Mouse (Mus musculus): ENCODE data around the gene Rpa2.

Gene Rpa2

GRCm38 (mm10) chr4:132803212-132803611 is 35.1 kb downstream of the Rpa2 start:
- in situ Hi-C loops (cut with MseI, MboI), result no loop called here

GRCm38 (mm10) chr4:132803876-132804275 is 35.7 kb downstream of the Rpa2 start:
- in situ Hi-C loops (cut with MseI, MboI), result no loop called here

GRCm38 (mm10) chr4:132804331-132804730 is 36.2 kb downstream of the Rpa2 start:
- in situ Hi-C loops (cut with MseI, MboI), result no loop called here

DNA sequence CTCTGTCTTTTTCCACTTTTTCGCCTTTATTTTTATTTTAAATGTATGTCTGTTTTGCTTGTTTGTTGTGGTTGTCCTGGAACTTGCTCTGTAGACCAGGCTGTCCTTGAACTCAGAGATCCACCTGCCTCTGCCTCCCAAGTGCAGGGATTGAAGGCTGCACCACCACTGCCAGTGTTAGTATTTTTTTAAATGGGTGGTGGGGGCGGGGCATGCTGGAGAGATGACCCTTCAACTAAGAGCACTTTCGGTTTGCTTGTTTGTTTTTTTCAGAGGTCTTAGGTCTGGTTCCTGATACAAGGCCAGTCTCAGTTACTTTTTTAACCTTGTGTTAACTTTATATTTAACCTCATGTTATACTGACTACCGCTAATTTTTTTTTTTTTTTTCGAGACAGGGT is 37.0 kb downstream of the Rpa2 start:
- in situ Hi-C loops (cut with MseI, MboI), result no loop called here

DNA sequence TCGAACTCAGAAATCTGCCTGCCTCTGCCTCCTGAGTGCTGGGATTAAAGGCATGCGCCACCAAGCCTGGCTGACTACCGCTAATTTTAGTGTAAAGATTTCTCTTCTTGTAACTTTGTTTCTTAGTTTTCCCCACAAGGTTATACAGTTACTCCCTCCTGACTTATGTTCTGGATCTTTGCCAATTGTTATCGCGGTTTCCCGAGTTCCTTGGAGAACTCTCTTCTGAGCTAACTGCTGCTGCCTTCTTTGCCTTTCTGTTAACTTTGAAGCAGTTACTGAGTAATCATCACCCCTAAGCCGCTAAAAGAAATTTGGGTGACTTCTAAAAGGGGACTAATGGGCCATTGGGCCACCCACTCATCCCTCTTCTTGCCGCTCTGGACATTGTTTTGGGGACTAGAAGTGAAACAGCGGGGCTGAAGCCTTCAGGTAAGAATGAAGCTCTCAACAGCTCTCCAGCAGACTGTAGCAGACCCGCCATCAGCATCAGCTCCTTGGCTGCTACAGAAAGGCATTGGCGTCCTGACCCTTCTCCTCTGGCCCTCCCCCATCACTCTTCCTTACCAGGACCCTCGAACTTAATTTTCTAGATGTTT is 37.6 kb downstream of the Rpa2 start:
- in situ Hi-C loops (cut with MseI, MboI), result no loop called here

- in situ Hi-C loops (cut with MseI, MboI), result no loop called here
Observed at GRCm38 (mm10) chr4:132806620-132807191, 38.6 kb downstream of the Rpa2 start.

- in situ Hi-C loops (cut with MseI, MboI), result no loop called here
Observed at GRCm38 (mm10) chr4:132807771-132808641, 39.9 kb downstream of the Rpa2 start.

DNA sequence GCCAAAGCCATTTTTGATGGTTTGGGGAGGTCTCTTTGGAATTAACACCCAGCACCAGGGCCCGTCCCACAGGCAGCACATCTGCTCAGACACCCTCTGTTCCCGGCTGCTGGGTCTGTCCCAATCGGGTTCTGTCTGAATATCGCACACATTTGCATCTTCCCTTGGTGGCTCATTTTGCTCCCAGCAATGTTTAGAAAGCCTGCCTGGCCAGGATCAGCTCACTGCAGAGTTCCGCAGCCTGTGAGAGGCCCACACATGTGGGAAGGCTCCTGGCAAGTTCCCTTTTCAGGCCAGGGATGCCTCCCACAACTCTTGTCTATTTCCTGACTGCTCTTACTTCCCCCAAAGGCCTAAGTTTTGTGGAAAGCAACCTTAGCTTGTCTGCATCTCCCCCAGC is 41.5 kb downstream of the Rpa2 start:
- in situ Hi-C loops (cut with MseI, MboI), result no loop called here

DNA sequence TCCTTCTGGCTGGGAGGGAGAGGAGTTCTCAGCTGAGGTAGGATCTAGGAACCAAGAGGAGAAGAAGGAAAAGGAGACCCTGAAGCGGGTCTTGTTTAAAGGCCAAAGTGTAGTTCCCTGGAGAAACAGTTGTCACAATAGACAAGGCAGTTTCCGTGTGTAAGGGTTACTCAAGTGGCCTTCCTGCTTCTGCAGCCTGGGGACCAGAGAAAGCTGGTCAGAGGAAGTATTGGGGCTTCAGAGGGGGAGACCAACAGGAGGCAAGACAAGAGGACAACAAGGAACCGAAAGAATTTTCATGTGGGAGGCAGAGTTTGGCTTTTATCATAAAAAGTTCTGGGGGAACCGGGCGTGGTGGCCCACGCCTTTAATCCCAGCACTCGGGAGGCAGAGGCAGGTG is 48.3 kb downstream of the Rpa2 start:
- in situ Hi-C loops (cut with MseI, MboI), result loop anchor here in 1 of 2 experiments (5.0 kb wide), 1 partner anchor 39 kb away; no protein-coding TSS in a partner anchor

DNA sequence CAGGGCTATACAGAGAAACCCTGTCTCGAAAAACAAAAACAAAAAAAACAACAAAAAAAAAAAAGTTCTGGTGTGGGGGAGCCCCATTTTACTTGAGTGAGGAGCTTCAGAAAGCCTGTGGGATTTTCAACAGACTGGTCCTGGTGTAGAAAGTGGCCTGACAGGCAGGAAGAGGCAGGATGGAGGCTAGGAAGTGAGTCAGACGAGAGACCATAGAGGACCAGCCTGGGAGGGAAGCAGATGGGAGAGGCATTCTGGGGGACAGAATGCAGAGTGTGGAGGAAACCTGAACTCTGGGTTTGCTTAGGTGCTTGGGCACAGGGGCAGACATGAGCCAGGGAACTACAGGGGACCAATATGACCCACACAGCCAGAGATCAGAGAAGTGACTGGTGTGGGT is 48.7 kb downstream of the Rpa2 start:
- in situ Hi-C loops (cut with MseI, MboI), result loop anchor here in 1 of 2 experiments (5.0 kb wide), 1 partner anchor 40 kb away; no protein-coding TSS in a partner anchor

DNA sequence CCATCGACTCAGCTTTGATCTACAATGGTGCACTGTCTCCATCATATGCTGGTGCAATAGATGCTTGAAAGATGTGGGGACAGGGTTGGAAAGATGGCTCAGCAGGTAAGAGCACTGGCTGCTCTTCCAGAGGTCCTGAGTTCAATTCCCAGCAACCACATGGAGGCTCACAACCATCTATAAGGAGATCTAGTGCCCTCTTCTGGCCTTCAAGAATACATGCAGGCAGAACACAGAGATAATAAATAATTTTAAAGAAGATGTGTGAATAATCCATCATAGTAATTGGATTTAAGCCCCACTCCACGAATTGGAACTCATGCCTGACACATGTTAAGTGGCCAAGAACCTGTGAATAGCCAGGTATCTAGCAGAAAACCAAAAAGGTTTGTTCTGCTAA is 50.3 kb downstream of the Rpa2 start:
- in situ Hi-C loops (cut with MseI, MboI), result loop anchor here in 1 of 2 experiments (5.0 kb wide), 1 partner anchor 41 kb away; no protein-coding TSS in a partner anchor

DNA sequence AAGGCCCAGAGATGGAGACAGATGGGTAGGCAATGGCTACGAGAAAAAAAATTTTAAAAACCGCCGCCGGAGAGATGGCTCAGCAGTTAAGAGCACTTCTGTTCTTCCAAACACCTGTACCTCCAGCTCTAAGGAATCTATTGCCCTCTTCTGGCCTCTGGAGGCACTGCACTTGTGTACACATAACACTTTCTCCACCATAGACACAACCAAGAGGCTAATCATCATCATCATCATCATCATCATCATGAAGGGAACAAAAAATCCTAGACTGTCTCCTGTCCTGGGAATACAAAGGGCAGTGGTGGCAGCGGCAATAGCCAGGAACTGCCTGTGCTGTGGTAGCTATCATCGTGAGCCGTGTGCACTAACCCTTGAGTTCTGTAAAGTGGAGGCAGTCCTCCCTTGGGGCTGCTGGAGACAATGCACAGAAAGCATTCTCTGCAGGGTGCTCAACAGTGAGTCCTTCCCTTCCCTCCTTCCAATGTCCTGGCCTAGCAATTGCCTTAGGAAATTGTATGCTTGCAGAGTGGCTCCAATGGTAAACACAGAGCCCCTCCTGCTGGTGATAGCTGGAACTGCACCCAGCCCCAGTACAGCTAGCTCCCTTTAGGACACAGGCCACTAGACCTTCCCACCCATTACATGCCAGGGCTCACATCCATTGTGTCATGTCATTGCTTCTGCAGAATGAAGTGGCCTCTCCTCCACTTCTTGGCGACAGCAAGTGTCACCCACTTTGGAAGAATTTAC is 55.7 kb downstream of the Rpa2 start:
- in situ Hi-C loops (cut with MseI, MboI), result no loop called here
